Mouse (Mus musculus) midbrain, embryonic 12.5 days (tissue): Measurements from ENCODE around the gene Zmynd8. TPM values are rescaled to one million over a fixed set of nuclear protein-coding genes. Genes with fewer than 3 reads are reported as not detected.

Experiments used
- ATAC-seq: fragments of 200-750 bp; cut with Nextera tagmentation; 2 replicates; pipeline ENCODE4 v1.8.0; 2017; ENCODE audit warnings: low read depth, moderate TSS enrichment, moderate library complexity; ENCODE audit not compliant: low FRiP score
- H3K27ac ChIP-seq: fragments of 300-500 bp; sonication (generic); replicated peaks from 2 replicates; pipeline ENCODE4 v1.5.1; 2016; ENCODE audit warnings: mild to moderate bottlenecking
- H3K27me3 ChIP-seq: fragments of 300-500 bp; sonication (generic); 2 replicates; pipeline ENCODE4 v1.6.1; 2016; ENCODE audit warnings: mild to moderate bottlenecking
- H3K36me3 ChIP-seq: fragments of 300-500 bp; sonication (generic); 2 replicates; pipeline ENCODE4 v1.6.1; 2016
- H3K4me1 ChIP-seq: fragments of 300-500 bp; sonication (generic); 2 replicates; pipeline ENCODE4 v1.6.1; 2016
- H3K4me2 ChIP-seq: fragments of 300-500 bp; sonication (generic); replicated peaks from 2 replicates; pipeline ENCODE4 v1.6.1; 2016; ENCODE audit warnings: mild to moderate bottlenecking, moderate library complexity
- H3K4me3 ChIP-seq: fragments of 300-500 bp; sonication (generic); 2 replicates; pipeline ENCODE4 v1.5.1; 2016; ENCODE audit warnings: mild to moderate bottlenecking
- H3K9ac ChIP-seq: fragments of 300-500 bp; sonication (generic); replicated peaks from 2 replicates; pipeline ENCODE4 v1.6.1; 2016; ENCODE audit warnings: mild to moderate bottlenecking, moderate library complexity
- H3K9me3 ChIP-seq: fragments of 300-500 bp; sonication (generic); 2 replicates; pipeline ENCODE4 v1.6.1; 2016; ENCODE audit warnings: mild to moderate bottlenecking
- WGBS: fragments of 180-500 bp; shearing (Covaris S2); methylation state at CpG from one replicate; pipeline ENCODE4 v1.1.7; 2016; 5-methylcytosine and 5-hydroxymethylcytosine counted together
- polyA plus RNA-seq: library from polyadenylated mRNA; unstranded; fragments of >200 nt; fragmentation: Nextera tagmentation; extraction: Ambion mirVana; gene quantifications from 2 replicates; pipeline ENCODE4 v1.2.1, GENCODE M21; 2016

The Zmynd8 gene
- polyA plus RNA-seq, 1 experiment from 2014 or later: 71.2 TPM

- no peak overlapping the region for H3K9ac ChIP-seq
- no peak overlapping the region for H3K4me2 ChIP-seq
- H3K27ac ChIP-seq: no peak overlapping the region
- H3K9me3 ChIP-seq: no peaks in the 10 kb centered on the region
- WGBS: 88% methylated on average over 12 of the region's 12 CpGs
- no peaks in the 10 kb centered on the region for H3K27me3 ChIP-seq
- H3K4me3 ChIP-seq: no peak overlapping the region
- peaks cover 7% of the 10 kb centered on the region; the same call in 1 of the 2 replicates for H3K4me1 ChIP-seq
- H3K36me3 ChIP-seq: peaks cover 84% of the 10 kb centered on the region
- no peak for ATAC-seq
Measured at GRCm38 (mm10) chr2:165821671-165822070, 77.1 kb downstream of the Zmynd8 start.

GRCm38 (mm10) chr2:165820504-165821095, 78.2 kb downstream of the Zmynd8 start:
- WGBS: 81% methylated on average over 15 of the region's 15 CpGs
- peak overlapping the region; percentile 52 for H3K27ac ChIP-seq
- ATAC-seq: no peak
- H3K4me2 ChIP-seq: no peak overlapping the region
- no peak overlapping the region for H3K9ac ChIP-seq
- H3K4me1 ChIP-seq: peaks cover 1% of the 10 kb centered on the region; the same call in 1 of the 2 replicates
- H3K4me3 ChIP-seq: no peak overlapping the region
- no peaks in the 10 kb centered on the region for H3K9me3 ChIP-seq
- H3K36me3 ChIP-seq: peaks cover 84% of the 10 kb centered on the region
- H3K27me3 ChIP-seq: no peaks in the 10 kb centered on the region

- no peaks in the 10 kb centered on the region; the same call in 1 of the 2 replicates for H3K4me1 ChIP-seq
- peak overlapping the region; percentile 52; the same call in 1 of the 2 replicates for H3K27ac ChIP-seq
- H3K27me3 ChIP-seq: no peaks in the 10 kb centered on the region
- H3K9ac ChIP-seq: no peak overlapping the region
- H3K9me3 ChIP-seq: no peaks in the 10 kb centered on the region
- H3K36me3 ChIP-seq: peaks cover 83% of the 10 kb centered on the region
- no peak overlapping the region for H3K4me3 ChIP-seq
- no peak for ATAC-seq
- H3K4me2 ChIP-seq: no peak overlapping the region
- WGBS: 93% methylated on average over 3 of the region's 3 CpGs
Measured at GRCm38 (mm10) chr2:165820073-165820472, 78.7 kb downstream of the Zmynd8 start.

DNA sequence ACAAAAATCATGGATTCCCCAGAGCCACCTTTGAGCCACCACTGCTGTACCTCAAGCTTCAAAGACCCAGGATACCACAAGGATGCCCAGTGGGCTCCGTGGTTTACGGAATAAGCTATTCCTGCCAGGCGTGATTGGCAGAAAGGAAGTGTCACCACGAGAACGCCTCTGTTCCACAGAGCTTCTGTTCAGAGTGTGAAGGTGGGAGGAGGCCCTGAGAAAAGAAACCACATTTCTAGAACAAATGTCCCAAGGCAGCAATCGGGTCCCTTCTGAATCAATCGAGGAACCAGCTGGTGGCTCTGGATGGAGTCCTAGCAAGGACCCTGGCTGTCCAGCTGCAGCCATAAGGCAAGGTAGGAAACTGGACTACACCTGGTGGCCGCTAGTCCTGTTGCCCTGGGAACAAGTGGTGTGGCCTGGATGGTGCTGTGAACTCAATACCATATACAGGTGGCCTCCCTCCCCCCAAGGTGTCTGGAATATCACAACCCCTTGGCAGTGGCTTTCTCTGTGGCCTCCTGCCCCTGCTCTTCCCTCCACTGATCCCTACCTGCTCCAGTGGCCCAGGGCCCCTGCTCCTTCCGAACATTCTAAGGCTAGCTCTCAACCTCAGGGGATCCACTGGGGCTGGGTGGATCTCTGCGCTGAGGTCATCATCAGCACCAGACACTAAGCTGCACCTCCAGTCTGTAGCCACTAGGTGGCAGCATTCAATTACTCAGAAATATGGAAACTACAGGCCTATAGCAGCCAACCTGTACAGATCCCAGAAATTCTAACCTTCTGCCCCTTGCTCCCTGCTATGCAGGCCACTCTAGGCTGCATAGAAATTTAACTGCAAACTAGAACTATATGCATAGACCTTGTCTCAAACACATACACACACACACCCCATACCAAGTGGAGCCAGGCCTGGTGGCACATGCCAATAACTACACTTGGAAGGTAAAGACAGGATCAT, 79.5 kb downstream of the Zmynd8 start:
- 79% methylated on average over 10 of the region's 10 CpGs for WGBS
- no peaks in the 10 kb centered on the region for H3K27me3 ChIP-seq
- H3K9me3 ChIP-seq: no peaks in the 10 kb centered on the region
- no peaks in the 10 kb centered on the region; the same call in 1 of the 2 replicates for H3K4me1 ChIP-seq
- no peak overlapping the region for H3K4me2 ChIP-seq
- 0 out of 2 replicates have a peak overlapping the region, but pooled peaks have one; percentile 52 for H3K27ac ChIP-seq
- no peak overlapping the region for H3K4me3 ChIP-seq
- ATAC-seq: peak; percentile 66
- H3K36me3 ChIP-seq: peaks cover 83% of the 10 kb centered on the region
- H3K9ac ChIP-seq: no peak overlapping the region

DNA sequence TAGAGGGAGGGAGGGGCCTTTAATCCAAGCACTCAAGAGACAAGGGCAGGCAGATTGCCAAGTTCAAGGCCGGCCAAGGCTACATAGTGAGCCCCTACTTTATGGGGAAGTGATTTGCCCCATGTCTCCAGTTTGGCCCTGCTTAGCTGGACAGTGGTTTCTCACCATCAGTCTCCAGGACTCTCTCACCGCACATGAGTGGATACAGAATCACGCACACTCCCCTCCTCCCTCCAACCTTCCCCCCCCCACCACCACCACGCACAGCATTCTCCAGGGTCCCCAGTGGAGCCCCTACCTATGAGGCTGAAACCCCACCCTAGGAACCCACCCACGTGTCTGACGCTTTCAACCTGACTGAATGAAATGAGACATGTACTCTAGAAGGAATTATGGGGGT, 80.2 kb downstream of the Zmynd8 start:
- WGBS: 97% methylated on average over 6 of the region's 6 CpGs
- H3K36me3 ChIP-seq: peaks cover 83% of the 10 kb centered on the region
- no peak overlapping the region for H3K4me3 ChIP-seq
- no peak overlapping the region for H3K27ac ChIP-seq
- no peak for ATAC-seq
- no peaks in the 10 kb centered on the region; the same call in 1 of the 2 replicates for H3K4me1 ChIP-seq
- H3K9me3 ChIP-seq: no peaks in the 10 kb centered on the region
- H3K9ac ChIP-seq: no peak overlapping the region
- no peak overlapping the region for H3K4me2 ChIP-seq
- no peaks in the 10 kb centered on the region for H3K27me3 ChIP-seq

GRCm38 (mm10) chr2:165817437-165817836, 81.4 kb downstream of the Zmynd8 start:
- Histone ChIP-seq H3K4me1 (no peaks in the 10 kb centered on the region), H3K9ac (no peak overlapping the region), H3K27ac (no peak overlapping the region), H3K27me3 (no peaks in the 10 kb centered on the region), H3K36me3 (peaks cover 82% of the 10 kb centered on the region), H3K4me3 (no peak overlapping the region), H3K9me3 (no peaks in the 10 kb centered on the region), H3K4me2 (no peak overlapping the region)
- WGBS: 97% methylated on average over 10 of the region's 10 CpGs
- no peak for ATAC-seq

- Histone ChIP-seq H3K4me1 (no peaks in the 10 kb centered on the region), H3K27me3 (no peaks in the 10 kb centered on the region), H3K4me2 (no peak overlapping the region), H3K36me3 (peaks cover 84% of the 10 kb centered on the region), H3K9me3 (no peaks in the 10 kb centered on the region), H3K27ac (peak overlapping the region; percentile 39; the same call in 1 of the 2 replicates), H3K9ac (no peak overlapping the region), H3K4me3 (no peak overlapping the region)
- WGBS: 92% methylated on average over 25 of the region's 28 CpGs
- no peak for ATAC-seq
Measured at GRCm38 (mm10) chr2:165815103-165815880, 83.5 kb downstream of the Zmynd8 start.

DNA sequence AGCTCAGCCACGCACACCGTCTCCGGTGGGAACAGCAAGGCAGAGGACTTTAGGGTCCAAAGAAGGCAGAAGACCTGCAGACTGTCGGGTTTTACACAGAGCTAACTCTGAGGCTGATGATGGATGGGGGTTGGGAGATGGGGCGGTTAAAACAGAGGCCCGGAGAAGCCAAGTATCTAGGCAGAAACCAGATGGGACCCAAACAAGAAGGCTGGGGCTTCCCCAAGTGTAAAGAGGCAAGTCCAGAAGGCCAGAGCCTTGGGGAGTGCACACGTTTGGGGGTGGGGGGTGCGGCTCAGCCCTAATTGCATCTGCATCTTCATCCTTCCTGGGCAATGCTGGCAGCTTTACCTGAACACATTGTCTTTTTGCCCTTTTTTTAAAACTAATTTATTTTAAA, 85.9 kb downstream of the Zmynd8 start:
- no peaks in the 10 kb centered on the region for H3K9me3 ChIP-seq
- no peak overlapping the region for H3K4me3 ChIP-seq
- H3K36me3 ChIP-seq: peaks cover 89% of the 10 kb centered on the region
- ATAC-seq: no peak
- H3K9ac ChIP-seq: no peak overlapping the region
- H3K4me1 ChIP-seq: no peaks in the 10 kb centered on the region
- H3K27ac ChIP-seq: no peak overlapping the region
- no peaks in the 10 kb centered on the region for H3K27me3 ChIP-seq
- WGBS: 91% methylated on average over 8 of the region's 8 CpGs
- no peak overlapping the region for H3K4me2 ChIP-seq

DNA sequence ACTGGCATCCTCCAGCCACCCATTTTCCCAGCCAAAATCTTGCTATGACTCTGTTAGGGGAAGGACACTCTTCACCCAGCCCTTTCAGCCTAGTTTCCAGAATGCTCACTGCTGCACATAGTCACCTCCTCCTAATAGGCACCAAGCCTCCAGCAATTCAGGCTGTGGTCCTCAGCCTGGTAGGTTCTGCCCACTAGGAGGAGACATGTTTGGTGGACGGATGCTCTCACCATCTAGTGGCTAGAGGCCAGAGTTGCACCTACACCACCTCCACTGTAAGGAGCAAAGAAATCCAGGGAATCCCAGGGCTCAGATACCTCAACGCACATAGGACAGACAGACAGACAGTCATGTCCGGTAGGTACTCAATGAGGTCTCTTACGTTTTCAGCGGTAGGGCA, 87.3 kb downstream of the Zmynd8 start:
- no peak overlapping the region for H3K27ac ChIP-seq
- no peaks in the 10 kb centered on the region for H3K9me3 ChIP-seq
- H3K4me2 ChIP-seq: no peak overlapping the region
- no peak overlapping the region for H3K4me3 ChIP-seq
- no peaks in the 10 kb centered on the region for H3K27me3 ChIP-seq
- ATAC-seq: no peak
- no peaks in the 10 kb centered on the region for H3K4me1 ChIP-seq
- H3K9ac ChIP-seq: no peak overlapping the region
- WGBS: 69% methylated on average over 5 of the region's 5 CpGs
- H3K36me3 ChIP-seq: peaks cover 97% of the 10 kb centered on the region

- H3K9ac ChIP-seq: no peak overlapping the region
- peaks cover 98% of the 10 kb centered on the region for H3K36me3 ChIP-seq
- no peaks in the 10 kb centered on the region for H3K27me3 ChIP-seq
- no peaks in the 10 kb centered on the region for H3K4me1 ChIP-seq
- 88% methylated on average over 5 of the region's 5 CpGs for WGBS
- H3K27ac ChIP-seq: no peak overlapping the region
- no peak overlapping the region for H3K4me2 ChIP-seq
- no peak overlapping the region for H3K4me3 ChIP-seq
- no peaks in the 10 kb centered on the region for H3K9me3 ChIP-seq
- no peak for ATAC-seq
Measured at GRCm38 (mm10) chr2:165809901-165810477, 88.8 kb downstream of the Zmynd8 start.

GRCm38 (mm10) chr2:165809091-165809490, 89.7 kb downstream of the Zmynd8 start:
- H3K4me2 ChIP-seq: no peak overlapping the region
- no peak overlapping the region for H3K9ac ChIP-seq
- no peaks in the 10 kb centered on the region for H3K27me3 ChIP-seq
- H3K27ac ChIP-seq: no peak overlapping the region
- no peaks in the 10 kb centered on the region for H3K4me1 ChIP-seq
- no peaks in the 10 kb centered on the region for H3K9me3 ChIP-seq
- ATAC-seq: no peak
- WGBS: 98% methylated on average over 5 of the region's 5 CpGs
- no peak overlapping the region for H3K4me3 ChIP-seq
- peaks cover 98% of the 10 kb centered on the region for H3K36me3 ChIP-seq
